ENCODE assay signal across 19 mouse cellular contexts in the genomic region with DNA sequence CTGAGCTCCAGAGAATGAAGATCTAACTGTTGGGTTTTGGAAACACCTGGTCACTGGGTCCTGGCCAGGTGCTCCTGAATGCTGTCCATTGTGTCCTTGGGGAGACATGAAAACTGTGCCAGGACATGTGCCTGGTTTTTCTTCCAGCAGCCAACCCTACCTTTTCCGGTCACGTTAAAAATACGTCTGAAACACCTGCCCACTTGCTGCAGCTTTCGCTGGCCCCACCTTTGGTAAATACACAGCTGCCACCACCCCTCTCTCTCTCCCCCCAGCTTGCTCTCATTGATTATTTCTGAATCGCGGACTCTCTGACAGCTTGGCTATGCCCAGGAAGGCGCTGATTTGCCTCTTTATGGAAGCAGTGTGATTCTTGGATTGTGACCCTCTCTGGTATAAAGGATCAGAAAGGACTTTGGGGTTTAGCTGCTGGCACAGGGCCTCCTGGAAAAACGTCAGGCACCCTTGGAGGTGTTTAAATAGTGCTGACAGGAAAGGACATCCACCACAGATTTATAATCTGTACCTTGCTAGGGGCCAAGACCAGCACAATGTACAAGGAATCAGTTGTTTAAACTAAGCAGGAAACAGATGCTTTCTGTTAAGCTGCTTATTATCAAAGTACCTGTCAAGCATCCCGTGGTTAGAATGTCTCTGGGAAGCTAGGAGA. TPM values are rescaled to one million over a fixed set of nuclear protein-coding genes. Genes with fewer than 3 reads are reported as not detected.
A peak's percentile ranks its signal among the peaks of the same experiment; 100 is the strongest.
DNase-seq lines count a peak whose midpoint lies in the region; ATAC-seq and TF ChIP-seq lines count a peak whose summit lies in the region.
"Had no signal": no experiment of that assay in that cellular context is flagged by ENCODE, and none has a peak within 500 bp of the region (broad histone marks: within the 10 kb centered on the region; RNA-seq: fewer than 3 reads in every experiment).

No protein-coding gene starts in this region.

- DNase-seq in forebrain, embryonic 11.5 days (ENCODE audit: low spot score): peak; percentile 14
- DNase-seq in lung, postnatal 0 days (ENCODE audit: low spot score): peak; percentile 28
- DNase-seq in lung, postnatal 10 days: no peak
- DNase-seq in heart, postnatal 36 days: no peak
- DNase-seq in gastrocnemius, postnatal 4 days (ENCODE audit: low spot score in 2 of 2): no peak
- DNase-seq: forebrain, postnatal 0 days; heart, adult 18-20 months; heart, postnatal 4 days; kidney, adult 8-10 months; kidney, postnatal 25 days; liver, embryonic 13.5 days; lung, postnatal 4 days; thymus, postnatal 4 days had no signal

- H3K27ac ChIP-seq in forebrain, embryonic 11.5 days (ENCODE audit: low read depth, low read length): no peak overlapping the region
- no peak overlapping the region for H3K27ac ChIP-seq in forebrain, embryonic 12.5 days
- H3K27ac ChIP-seq in lung, postnatal 0 days (ENCODE audit: low read length): no peak overlapping the region
- peak overlapping the region; percentile 65 for H3K27ac ChIP-seq in intestine, embryonic 16.5 days (ENCODE audit: low read length)
- peak overlapping the region; percentile 69 for H3K27ac ChIP-seq in stomach, embryonic 14.5 days (ENCODE audit: low read length)
- H3K27ac ChIP-seq: embryonic facial prominence, embryonic 13.5 days; hindbrain, embryonic 15.5 days; left cerebral cortex, adult 2 months; liver, embryonic 13.5 days had no signal

- TF ChIP-seq EP300 in lung, postnatal 0 days (IDR thresholded peaks at IDR 0.05): no peak

- no peaks in the 10 kb centered on the region for H3K27me3 ChIP-seq in forebrain, embryonic 11.5 days (ENCODE audit: control insufficient read depth, insufficient read depth, low read length)
- no peaks in the 10 kb centered on the region for H3K27me3 ChIP-seq in forebrain, embryonic 12.5 days
- H3K27me3 ChIP-seq in lung, postnatal 0 days (replicated peaks; ENCODE audit: insufficient read depth, low read length): no peaks in the 10 kb centered on the region
- H3K27me3 ChIP-seq in intestine, embryonic 16.5 days (replicated peaks; ENCODE audit: control insufficient read depth, insufficient read depth, low read length): no peaks in the 10 kb centered on the region
- no peaks in the 10 kb centered on the region for H3K27me3 ChIP-seq in stomach, embryonic 14.5 days (ENCODE audit: control insufficient read depth, insufficient read depth, low read length)
- H3K27me3 ChIP-seq: embryonic facial prominence, embryonic 13.5 days; hindbrain, embryonic 15.5 days; liver, embryonic 13.5 days had no signal

- H3K4me1 ChIP-seq in forebrain, embryonic 11.5 days (replicated peaks; ENCODE audit: control insufficient read depth, insufficient read depth, low read length): no peaks in the 10 kb centered on the region
- H3K4me1 ChIP-seq in forebrain, embryonic 12.5 days: no peaks in the 10 kb centered on the region
- no peaks in the 10 kb centered on the region; the same call in 1 of the 2 replicates for H3K4me1 ChIP-seq in lung, postnatal 0 days (ENCODE audit: insufficient read depth, low read depth, low read length)
- H3K4me1 ChIP-seq in intestine, embryonic 16.5 days (ENCODE audit: control insufficient read depth, insufficient read depth, low read length): peaks cover 21% of the 10 kb centered on the region
- peaks cover 9% of the 10 kb centered on the region; the same call in 1 of the 2 replicates for H3K4me1 ChIP-seq in stomach, embryonic 14.5 days (ENCODE audit: control insufficient read depth, insufficient read depth, low read length)
- H3K4me1 ChIP-seq: hindbrain, embryonic 15.5 days had no signal

- H3K9ac ChIP-seq in forebrain, embryonic 11.5 days (ENCODE audit: low read length): no peak overlapping the region
- H3K9ac ChIP-seq in forebrain, embryonic 12.5 days: no peak overlapping the region
- no peak overlapping the region for H3K9ac ChIP-seq in lung, postnatal 0 days (replicated peaks; ENCODE audit: low read depth)
- H3K9ac ChIP-seq in intestine, embryonic 16.5 days (ENCODE audit: low read depth, low read length): no peak overlapping the region
- H3K9ac ChIP-seq in stomach, embryonic 14.5 days (replicated peaks; ENCODE audit: low read depth, low read length): no peak overlapping the region
- H3K9ac ChIP-seq: embryonic facial prominence, embryonic 13.5 days; forebrain, postnatal 0 days; hindbrain, embryonic 15.5 days; liver, embryonic 13.5 days had no signal

- no peak for TF ChIP-seq CTCF in lung, postnatal 0 days (IDR thresholded peaks at IDR 0.05)

- 77% methylated on average over 9 of the region's 9 CpGs for WGBS in forebrain, embryonic 11.5 days
- WGBS in forebrain, embryonic 12.5 days: 77% methylated on average over 9 of the region's 9 CpGs
- 37% methylated on average over 9 of the region's 9 CpGs for WGBS in lung, postnatal 0 days
- WGBS in intestine, embryonic 16.5 days: 17% methylated on average over 9 of the region's 9 CpGs
- WGBS in stomach, embryonic 14.5 days: 25% methylated on average over 9 of the region's 9 CpGs

- no peak for ATAC-seq in forebrain, embryonic 11.5 days (replicated peaks; ENCODE audit: low FRiP score)
- ATAC-seq in forebrain, embryonic 12.5 days (ENCODE audit: low FRiP score): no peak
- ATAC-seq in lung, postnatal 0 days: no peak
- peak; percentile 89 for ATAC-seq in intestine, embryonic 16.5 days
- peak; percentile 77 for ATAC-seq in stomach, embryonic 14.5 days (ENCODE audit: insufficient number of reproducible peaks, insufficient read depth, low FRiP score, low read depth)
- ATAC-seq: forebrain, postnatal 0 days had no signal

- H3K36me3 ChIP-seq in forebrain, embryonic 11.5 days (ENCODE audit: control insufficient read depth, insufficient read depth, low read length): no peaks in the 10 kb centered on the region
- no peaks in the 10 kb centered on the region for H3K36me3 ChIP-seq in forebrain, embryonic 12.5 days (replicated peaks)
- no peaks in the 10 kb centered on the region for H3K36me3 ChIP-seq in lung, postnatal 0 days (ENCODE audit: insufficient read depth, low read length)
- H3K36me3 ChIP-seq in intestine, embryonic 16.5 days (ENCODE audit: control insufficient read depth, insufficient read depth, low read length): no peaks in the 10 kb centered on the region
- H3K36me3 ChIP-seq in stomach, embryonic 14.5 days (ENCODE audit: control insufficient read depth, insufficient read depth, low read length): no peaks in the 10 kb centered on the region
- H3K36me3 ChIP-seq: embryonic facial prominence, embryonic 13.5 days; hindbrain, embryonic 15.5 days; liver, embryonic 13.5 days had no signal

- no peaks in the 10 kb centered on the region for H3K9me3 ChIP-seq in forebrain, embryonic 11.5 days (ENCODE audit: control insufficient read depth, low read length)
- H3K9me3 ChIP-seq in forebrain, embryonic 12.5 days: no peaks in the 10 kb centered on the region
- no peaks in the 10 kb centered on the region for H3K9me3 ChIP-seq in lung, postnatal 0 days (ENCODE audit: low read length)
- no peaks in the 10 kb centered on the region for H3K9me3 ChIP-seq in intestine, embryonic 16.5 days (ENCODE audit: control insufficient read depth, low read length)
- H3K9me3 ChIP-seq in stomach, embryonic 14.5 days (ENCODE audit: control insufficient read depth, low read depth, low read length): no peaks in the 10 kb centered on the region
- H3K9me3 ChIP-seq: embryonic facial prominence, embryonic 13.5 days; hindbrain, embryonic 15.5 days; liver, embryonic 13.5 days had no signal

- no peak overlapping the region for H3K4me3 ChIP-seq in forebrain, embryonic 11.5 days (ENCODE audit: low read depth, low read length)
- H3K4me3 ChIP-seq in forebrain, embryonic 12.5 days (replicated peaks): no peak overlapping the region
- no peak overlapping the region for H3K4me3 ChIP-seq in lung, postnatal 0 days (ENCODE audit: low read depth, low read length)
- H3K4me3 ChIP-seq in intestine, embryonic 16.5 days (ENCODE audit: low read length): no peak overlapping the region
- no peak overlapping the region for H3K4me3 ChIP-seq in stomach, embryonic 14.5 days (ENCODE audit: low read depth, low read length)
- H3K4me3 ChIP-seq: embryonic facial prominence, embryonic 13.5 days; hindbrain, embryonic 15.5 days; left cerebral cortex, adult 2 months; liver, embryonic 13.5 days had no signal

- H3K4me2 ChIP-seq in forebrain, embryonic 11.5 days (ENCODE audit: low read depth, low read length, severe bottlenecking): no peak overlapping the region
- H3K4me2 ChIP-seq in forebrain, embryonic 12.5 days: no peak overlapping the region
- no peak overlapping the region; the same call in 1 of the 2 replicates for H3K4me2 ChIP-seq in lung, postnatal 0 days (replicated peaks; ENCODE audit: low read depth, low read length)
- 0 out of 2 replicates have a peak overlapping the region, but pooled peaks have one; percentile 10 for H3K4me2 ChIP-seq in intestine, embryonic 16.5 days (ENCODE audit: low read depth, low read length)
- peak overlapping the region; percentile 3; the same call in 1 of the 2 replicates for H3K4me2 ChIP-seq in stomach, embryonic 14.5 days (replicated peaks; ENCODE audit: low read depth, low read length)
- H3K4me2 ChIP-seq: embryonic facial prominence, embryonic 13.5 days; hindbrain, embryonic 15.5 days; liver, embryonic 13.5 days had no signal

- intact Hi-C loops in heart, postnatal 36 days (cut with DNase I): loop anchor here (2.0 kb wide), 1 partner anchor 49 kb away; no protein-coding TSS in a partner anchor

RNA-seq across cellular contexts. Expression of gene Mgat4a, which starts 43.1 kb away (rescaled TPM):
- polyA plus RNA-seq in forebrain, embryonic 11.5 days (2014; fragmentation: Nextera tagmentation; extraction: Ambion mirVana): 3.2 and 4.0 TPM in 2 replicates
- polyA plus RNA-seq in forebrain, embryonic 12.5 days (2016; fragmentation: Nextera tagmentation; extraction: Ambion mirVana): 5.0 and 5.1 TPM in 2 replicates
- polyA plus RNA-seq in lung, postnatal 0 days (2015; fragmentation: Nextera tagmentation; extraction: Ambion mirVana): 5.4 and 6.0 TPM in 2 replicates
- 48.7 and 50.1 TPM in 2 replicates for polyA plus RNA-seq in intestine, embryonic 16.5 days (2015; fragmentation: Nextera tagmentation; extraction: Ambion mirVana)
- polyA plus RNA-seq in stomach, embryonic 14.5 days (2014; fragmentation: Nextera tagmentation; extraction: Ambion mirVana): 16.4 and 18.6 TPM in 2 replicates
- 10 to 100 TPM; 11.2 to 13.4 TPM for total RNA-seq in heart, postnatal 36 days (2021)
- total RNA-seq in gastrocnemius, postnatal 4 days (2021): 10 to 100 TPM; 11.9 to 12.3 TPM

Comparison
In these comparisons a context has a peak if more than half of its experiments do, and no peak if none do; other contexts are left out.
1. DNase-seq: peak in forebrain, embryonic 11.5 days (single experiment) and lung, postnatal 0 days (single experiment); none in lung, postnatal 10 days (single experiment), heart, postnatal 36 days (0 of 2) and gastrocnemius, postnatal 4 days (0 of 2).
2. ATAC-seq: peak in intestine, embryonic 16.5 days (single experiment) and stomach, embryonic 14.5 days (single experiment); none in forebrain, embryonic 11.5 days (single experiment), forebrain, embryonic 12.5 days (single experiment) and lung, postnatal 0 days (single experiment).
3. H3K27ac ChIP-seq: peak in intestine, embryonic 16.5 days (single experiment) and stomach, embryonic 14.5 days (single experiment); none in forebrain, embryonic 11.5 days (single experiment), forebrain, embryonic 12.5 days (single experiment) and lung, postnatal 0 days (single experiment).
4. H3K4me2 ChIP-seq: peak in intestine, embryonic 16.5 days (single experiment) and stomach, embryonic 14.5 days (single experiment); none in forebrain, embryonic 11.5 days (single experiment), forebrain, embryonic 12.5 days (single experiment) and lung, postnatal 0 days (single experiment).